Mouse (Mus musculus): Measurements from ENCODE around the gene Cntn6.

- TF ChIP-seq CTCF (IDR thresholded peaks at IDR 0.05; ENCODE audit: borderline replicate concordance, control insufficient read depth, extremely low read depth, insufficient read depth, low read length, poor library complexity), result no peak
- no peak for TF ChIP-seq POLR2A (IDR thresholded peaks at IDR 0.05; ENCODE audit: control insufficient read depth, extremely low read depth, insufficient read depth, low read length, poor library complexity)
These were observed 869 bp downstream of the Cntn6 start for GRCm38 (mm10) chr6:104493459-104493858.
